Mouse (Mus musculus) liver, embryonic 16.5 days (tissue): ENCODE results near the gene Slc3a2. TPM values are rescaled to one million over a fixed set of nuclear protein-coding genes. Genes with fewer than 3 reads are reported as not detected.
A peak's percentile ranks its signal among the peaks of the same experiment; 100 is the strongest.

ENCODE experiments used
- ATAC-seq: fragments of 200-750 bp; cut with Nextera tagmentation; 2 replicates; pipeline ENCODE4 v1.8.0; 2017; ENCODE audit warnings: low read depth, mild to moderate bottlenecking, moderate number of reproducible peaks, moderate library complexity
- H3K27ac ChIP-seq: fragments of 300-500 bp; sonication (generic); 2 replicates; pipeline ENCODE4 v1.5.1; 2014; ENCODE audit warnings: mild to moderate bottlenecking, low read length
- H3K27me3 ChIP-seq: fragments of 300-500 bp; sonication (generic); 2 replicates; pipeline ENCODE4 v1.6.1; 2014; ENCODE audit warnings: low read depth, low read length, mixed read lengths; ENCODE audit not compliant: control insufficient read depth, insufficient read depth
- H3K36me3 ChIP-seq: fragments of 300-500 bp; sonication (generic); 2 replicates; pipeline ENCODE4 v1.6.1; 2014; ENCODE audit warnings: mild to moderate bottlenecking; ENCODE audit not compliant: control insufficient read depth, insufficient read depth
- H3K4me1 ChIP-seq: fragments of 300-500 bp; sonication (generic); 2 replicates; pipeline ENCODE4 v1.6.1; 2014; ENCODE audit warnings: low read depth, low read length, mixed read lengths; ENCODE audit not compliant: control insufficient read depth
- H3K4me2 ChIP-seq: fragments of 300-500 bp; sonication (generic); 2 replicates; pipeline ENCODE4 v1.6.1; 2014; ENCODE audit warnings: low read depth, low read length, mixed read lengths
- H3K4me3 ChIP-seq: fragments of 300-500 bp; sonication (generic); 2 replicates; pipeline ENCODE4 v1.5.1; 2014; ENCODE audit warnings: low read depth, mild to moderate bottlenecking, low read length
- H3K9ac ChIP-seq: fragments of 300-500 bp; sonication (generic); 2 replicates; pipeline ENCODE4 v1.6.1; 2014; ENCODE audit warnings: low read depth, low read length
- H3K9me3 ChIP-seq: fragments of 300-500 bp; sonication (generic); replicated peaks from 2 replicates; pipeline ENCODE4 v1.6.1; 2016; ENCODE audit warnings: low read length; ENCODE audit not compliant: control insufficient read depth
- WGBS: fragments of 180-500 bp; shearing (Covaris S2); extraction: QIAGEN DNeasy Blood & Tissue Kit; methylation state at CpG from one replicate; pipeline ENCODE4 v1.1.7; 2014; ENCODE audit not compliant: insufficient replicate concordance; 5-methylcytosine and 5-hydroxymethylcytosine counted together
- polyA plus RNA-seq: library from polyadenylated mRNA; unstranded; fragments of >200 nt; fragmentation: Nextera tagmentation; extraction: Ambion mirVana; gene quantifications from 2 replicates; pipeline ENCODE4 v1.2.1, GENCODE M21; 2015

Slc3a2 gene
- polyA plus RNA-seq, 1 experiment from 2014 or later = 137 TPM

DNA sequence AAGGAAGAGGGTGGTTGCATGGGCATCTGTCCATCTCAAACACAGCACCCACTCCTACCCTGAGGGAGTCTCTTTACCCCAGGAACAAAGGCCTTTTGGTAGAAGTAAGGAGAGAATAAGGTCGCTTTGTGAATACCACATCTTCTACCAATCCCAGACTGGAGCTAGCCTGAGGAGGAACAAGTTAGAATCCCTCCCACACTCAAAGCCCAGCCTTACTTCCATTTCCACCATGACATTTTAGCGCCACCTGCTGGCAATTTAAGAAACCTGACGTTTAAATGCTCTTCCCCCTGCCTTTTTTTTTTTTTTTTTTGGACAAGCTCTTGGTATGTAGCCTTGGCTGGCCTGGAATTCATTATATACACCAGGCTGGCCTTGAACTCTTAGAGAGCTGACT is 40.2 kb downstream of the Slc3a2 start:
- ATAC-seq = peak; percentile 33; the same call in 1 of the 2 replicates
- Histone ChIP-seq H3K4me2 (no peak overlapping the region), H3K9ac (no peak overlapping the region), H3K27ac (no peak overlapping the region), H3K9me3 (no peaks in the 10 kb centered on the region), H3K4me3 (no peak overlapping the region), H3K27me3 (no peaks in the 10 kb centered on the region), H3K4me1 (no peaks in the 10 kb centered on the region), H3K36me3 (no peaks in the 10 kb centered on the region)
- 0% methylated on average over 3 of the region's 3 CpGs for WGBS

DNA sequence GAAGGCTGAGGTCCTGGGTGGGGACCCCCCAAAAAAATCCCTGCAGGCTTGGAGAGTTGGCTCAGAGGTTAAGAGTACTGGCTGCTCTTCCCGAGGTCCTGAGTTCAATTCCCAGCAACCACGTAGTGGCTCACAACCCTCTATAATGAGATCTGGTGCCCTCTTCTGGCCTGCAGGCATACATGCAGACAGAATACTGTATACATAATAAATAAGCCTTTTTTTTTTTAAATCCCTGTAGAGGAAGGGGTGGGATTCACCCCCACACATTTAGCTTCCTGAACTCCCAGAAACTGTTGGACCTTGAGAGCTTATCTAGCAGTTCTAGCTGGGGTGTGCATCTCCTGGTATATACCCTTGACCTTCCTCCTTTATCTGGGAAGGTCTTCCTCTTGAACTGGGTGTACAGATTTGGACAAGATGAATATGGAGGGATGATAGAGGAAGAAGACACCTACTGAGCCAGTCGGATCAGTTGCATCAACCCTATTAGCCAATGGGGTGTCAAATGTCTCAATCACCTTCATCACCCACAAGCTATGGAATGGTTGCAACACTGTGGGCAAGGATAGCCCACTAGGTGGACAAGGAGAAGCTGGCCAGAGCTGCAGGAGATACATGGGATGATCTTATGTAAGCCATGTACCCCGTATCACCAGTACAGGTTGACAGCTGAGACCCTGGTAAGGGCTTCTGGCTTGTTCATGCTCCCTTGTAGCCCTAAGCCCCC is 41.4 kb downstream of the Slc3a2 start:
- H3K27me3 ChIP-seq = no peaks in the 10 kb centered on the region
- ATAC-seq = no peak
- no peak overlapping the region for H3K4me2 ChIP-seq
- no peaks in the 10 kb centered on the region for H3K4me1 ChIP-seq
- 71% methylated on average over 4 of the region's 4 CpGs for WGBS
- no peak overlapping the region for H3K9ac ChIP-seq
- H3K27ac ChIP-seq = no peak overlapping the region
- no peak overlapping the region for H3K4me3 ChIP-seq
- no peaks in the 10 kb centered on the region for H3K36me3 ChIP-seq
- H3K9me3 ChIP-seq = no peaks in the 10 kb centered on the region

DNA sequence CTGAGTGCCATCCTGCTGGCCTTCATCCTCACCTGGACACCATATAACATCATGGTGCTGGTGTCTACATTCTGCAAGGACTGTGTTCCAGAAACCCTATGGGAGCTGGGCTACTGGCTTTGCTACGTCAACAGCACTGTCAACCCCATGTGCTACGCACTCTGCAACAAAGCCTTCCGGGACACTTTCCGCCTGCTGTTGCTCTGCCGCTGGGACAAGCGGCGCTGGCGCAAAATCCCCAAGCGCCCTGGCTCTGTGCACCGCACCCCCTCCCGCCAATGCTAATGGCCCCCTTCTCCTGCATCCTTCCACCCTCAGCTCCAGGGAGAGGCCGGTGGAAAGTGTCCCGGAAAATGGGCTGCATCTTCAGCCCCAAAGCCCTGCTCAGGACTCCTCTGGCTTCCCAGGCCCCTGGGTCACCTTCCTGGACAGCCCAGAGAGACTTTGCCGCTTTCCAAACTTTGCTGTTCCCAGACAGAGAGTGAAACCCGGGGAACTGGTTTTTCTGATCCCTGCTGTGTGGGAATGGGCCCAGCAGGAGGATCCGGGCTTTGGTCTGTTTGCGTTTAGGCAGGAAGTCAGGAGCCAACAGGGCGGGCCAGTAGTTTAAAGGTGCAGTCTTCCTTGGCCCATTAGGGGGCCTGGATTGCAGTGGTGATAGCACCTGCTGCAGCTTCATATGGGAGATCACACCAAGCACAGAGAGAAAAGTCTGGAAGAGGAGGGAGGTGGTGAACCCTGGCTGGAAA is 44.0 kb downstream of the Slc3a2 start:
- peak; percentile 35; the same call in 1 of the 2 replicates for ATAC-seq
- no peak overlapping the region for H3K9ac ChIP-seq

DNA sequence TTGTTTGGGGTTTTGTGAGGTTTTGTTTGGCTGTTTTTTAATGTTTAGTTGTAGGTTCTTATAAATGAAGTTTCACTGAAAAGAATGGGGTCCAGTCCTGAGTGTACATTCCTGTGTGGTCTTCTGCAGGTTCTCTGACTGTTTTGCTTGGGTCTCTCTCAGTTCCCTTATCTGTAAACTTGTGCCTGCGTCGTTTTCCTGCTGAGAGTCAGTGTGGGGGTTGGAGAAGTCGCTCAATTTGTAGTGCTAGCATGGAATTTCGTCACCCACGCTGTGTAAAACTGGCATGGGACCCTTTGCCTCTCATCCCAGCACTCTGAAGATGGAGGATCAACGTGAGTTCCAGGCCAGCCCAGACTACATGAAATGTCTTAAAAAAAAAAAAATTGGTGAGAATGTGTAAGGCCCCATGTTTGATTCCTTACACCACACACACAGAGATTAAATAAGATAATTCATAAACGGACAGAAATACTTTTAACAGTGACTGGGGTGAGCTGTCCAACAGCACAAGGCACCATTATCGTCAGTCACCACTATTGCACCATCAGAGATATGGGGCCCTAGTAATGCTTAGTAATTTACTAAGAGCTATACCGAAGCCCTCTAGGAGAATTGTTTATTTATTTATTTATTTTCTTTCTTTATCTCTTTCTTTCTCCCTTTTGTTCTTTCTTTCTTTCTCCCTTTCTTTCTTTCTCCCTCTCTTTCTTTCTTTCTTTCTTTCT is 49.7 kb downstream of the Slc3a2 start:
- no peaks in the 10 kb centered on the region for H3K9me3 ChIP-seq
- peak overlapping the region; percentile 68 for H3K27ac ChIP-seq
- 14% methylated on average over 9 of the region's 9 CpGs for WGBS
- peak overlapping the region; percentile 8; the same call in 1 of the 2 replicates for H3K4me2 ChIP-seq
- no peaks in the 10 kb centered on the region for H3K27me3 ChIP-seq
- peak; percentile 66 for ATAC-seq
- H3K9ac ChIP-seq = no peak overlapping the region
- no peak overlapping the region for H3K4me3 ChIP-seq
- H3K36me3 ChIP-seq = no peaks in the 10 kb centered on the region
- peaks cover 12% of the 10 kb centered on the region for H3K4me1 ChIP-seq

More for the DNA sequence above, 44.0 kb downstream of the Slc3a2 start:
- H3K4me1 ChIP-seq = no peaks in the 10 kb centered on the region
- H3K4me2 ChIP-seq = peak overlapping the region; percentile 33
- peak overlapping the region; percentile 10 for H3K4me3 ChIP-seq
- 59% methylated on average over 18 of the region's 18 CpGs for WGBS
- H3K36me3 ChIP-seq = no peaks in the 10 kb centered on the region
- no peak overlapping the region for H3K27ac ChIP-seq
- no peaks in the 10 kb centered on the region for H3K27me3 ChIP-seq
- no peaks in the 10 kb centered on the region for H3K9me3 ChIP-seq

DNA sequence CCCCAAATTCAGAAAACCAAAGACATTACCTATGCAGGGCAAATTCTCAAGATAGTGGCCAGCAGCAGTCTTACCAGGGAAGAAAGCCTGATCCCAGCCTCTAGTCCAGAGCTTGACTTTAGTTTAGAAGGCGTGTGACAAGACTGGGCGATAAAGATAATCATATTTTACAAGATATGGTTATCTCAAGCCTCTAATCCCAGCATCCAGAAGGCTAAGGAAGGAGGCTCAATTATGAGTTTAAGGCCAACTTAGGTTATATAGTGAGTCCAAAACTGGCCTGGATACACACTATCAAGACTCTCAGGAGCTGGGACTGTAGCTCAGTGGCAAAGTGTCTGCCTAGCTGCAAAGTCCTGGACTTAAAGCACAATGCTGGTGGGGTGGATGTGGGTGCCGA is 50.3 kb downstream of the Slc3a2 start:
- Histone ChIP-seq H3K36me3 (no peaks in the 10 kb centered on the region), H3K27ac (peak overlapping the region; percentile 40; the same call in 1 of the 2 replicates), H3K4me1 (peaks cover 12% of the 10 kb centered on the region), H3K4me2 (0 out of 2 replicates have a peak overlapping the region, but pooled peaks have one; percentile 8), H3K4me3 (no peak overlapping the region), H3K9me3 (no peaks in the 10 kb centered on the region), H3K9ac (no peak overlapping the region), H3K27me3 (no peaks in the 10 kb centered on the region)
- 38% methylated on average over 3 of the region's 3 CpGs for WGBS
- ATAC-seq = peak; percentile 72

DNA sequence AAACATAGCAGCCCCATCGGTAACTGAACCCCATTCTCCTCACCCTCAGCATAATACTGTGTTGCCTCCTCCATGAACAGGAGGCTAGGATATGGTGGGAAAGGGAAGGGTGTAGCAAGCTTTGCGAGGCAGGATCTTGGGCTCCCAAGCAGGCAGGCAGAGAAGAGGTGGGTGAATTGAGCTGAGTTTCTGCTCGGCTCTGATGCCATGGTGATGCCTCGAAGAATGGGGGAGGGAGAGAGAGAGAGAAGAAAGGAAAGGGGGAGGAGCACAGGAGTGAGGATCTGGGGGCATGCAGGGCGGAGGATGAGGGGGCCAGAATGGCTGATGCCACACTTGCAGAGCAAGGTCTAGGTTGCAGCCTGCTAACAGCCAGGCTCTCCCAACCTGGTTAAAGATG is 57.4 kb downstream of the Slc3a2 start:
- no peak overlapping the region for H3K4me3 ChIP-seq
- 56% methylated on average over 5 of the region's 5 CpGs for WGBS
- peaks cover 9% of the 10 kb centered on the region for H3K27me3 ChIP-seq
- no peak overlapping the region for H3K4me2 ChIP-seq
- H3K36me3 ChIP-seq = no peaks in the 10 kb centered on the region
- no peak overlapping the region for H3K9ac ChIP-seq
- peaks cover 9% of the 10 kb centered on the region for H3K4me1 ChIP-seq
- no peaks in the 10 kb centered on the region for H3K9me3 ChIP-seq
- no peak for ATAC-seq
- H3K27ac ChIP-seq = no peak overlapping the region

DNA sequence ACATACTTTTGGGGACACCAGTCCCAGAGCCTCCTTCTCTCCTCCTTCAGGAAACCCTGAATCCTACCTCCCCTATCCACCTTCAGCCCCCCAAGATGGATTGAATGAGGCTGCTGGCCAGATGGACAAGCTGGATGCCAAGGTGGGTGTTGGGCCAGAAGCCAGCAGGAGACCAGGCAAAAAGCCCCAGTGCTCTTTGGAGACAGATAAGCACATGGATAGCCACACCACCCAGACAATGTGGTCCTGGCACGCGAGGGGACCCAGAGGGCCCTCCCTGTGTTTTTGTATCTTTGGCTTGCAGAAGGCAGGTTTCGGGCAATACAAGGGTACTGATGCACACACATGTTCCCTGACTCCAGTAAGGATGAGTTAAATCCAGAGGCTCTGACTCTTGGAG is 58.3 kb downstream of the Slc3a2 start:
- H3K4me2 ChIP-seq = no peak overlapping the region
- H3K27me3 ChIP-seq = peaks cover 9% of the 10 kb centered on the region
- no peak overlapping the region for H3K27ac ChIP-seq
- peaks cover 9% of the 10 kb centered on the region for H3K4me1 ChIP-seq
- no peak overlapping the region for H3K4me3 ChIP-seq
- ATAC-seq = no peak
- H3K9ac ChIP-seq = no peak overlapping the region
- no peaks in the 10 kb centered on the region for H3K9me3 ChIP-seq
- no peaks in the 10 kb centered on the region for H3K36me3 ChIP-seq
- WGBS = 27% methylated on average over 3 of the region's 3 CpGs

DNA sequence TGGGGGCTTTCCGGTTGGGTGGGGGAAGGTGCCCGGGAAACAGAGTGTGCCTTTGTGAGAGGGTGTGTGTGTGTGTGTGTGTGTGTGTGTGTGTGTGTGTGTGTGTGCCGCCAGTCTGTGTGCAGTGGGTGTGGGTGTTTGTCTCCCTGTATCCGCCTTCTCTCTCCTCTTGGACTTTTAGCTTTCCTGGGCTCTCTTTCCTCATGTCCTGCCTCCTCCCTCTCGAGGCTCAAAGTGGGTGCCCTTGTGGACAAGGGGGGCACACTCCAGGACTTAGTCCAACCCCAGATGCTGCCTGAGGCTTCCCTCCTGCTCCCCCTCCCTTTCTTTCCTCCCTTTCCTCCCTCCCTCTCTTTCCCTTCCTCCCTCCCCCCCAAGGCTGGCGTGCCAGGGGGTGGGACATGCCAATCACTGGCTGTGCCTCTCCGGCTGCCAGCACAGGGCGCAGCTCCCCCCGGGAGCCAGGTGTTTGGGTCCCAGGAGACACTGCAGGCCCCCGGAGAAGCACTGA is 59.2 kb downstream of the Slc3a2 start:
- Histone ChIP-seq H3K4me3 (no peak overlapping the region), H3K27ac (no peak overlapping the region), H3K9me3 (no peaks in the 10 kb centered on the region), H3K9ac (no peak overlapping the region), H3K36me3 (no peaks in the 10 kb centered on the region), H3K27me3 (peaks cover 9% of the 10 kb centered on the region), H3K4me2 (no peak overlapping the region), H3K4me1 (peaks cover 9% of the 10 kb centered on the region)
- no peak for ATAC-seq
- WGBS = 41% methylated on average over 8 of the region's 10 CpGs
